Mouse (Mus musculus) liver, embryonic 11.5 days (tissue): ENCODE data around the gene B830017H08Rik. TPM values are rescaled to one million over a fixed set of nuclear protein-coding genes. Genes with fewer than 3 reads are reported as not detected.

Source experiments
- ATAC-seq: fragments of 200-750 bp; cut with Nextera tagmentation; replicated peaks from 2 replicates; pipeline ENCODE4 v1.8.0; 2017; ENCODE audit warnings: moderate number of reproducible peaks, mild to moderate bottlenecking, moderate TSS enrichment, moderate library complexity; ENCODE audit not compliant: low FRiP score
- DNase-seq: peaks from one replicate; pipeline ENCODE4 v3.0.0-alpha.2; 2017; ENCODE audit warnings: low spot score
- H3K27ac ChIP-seq: fragments of 300-500 bp; sonication (generic); 2 replicates; pipeline ENCODE4 v1.5.1; 2014; ENCODE audit warnings: mild to moderate bottlenecking, low read depth, low read length, control low read depth
- H3K27me3 ChIP-seq: fragments of 300-500 bp; sonication (generic); replicated peaks from 2 replicates; pipeline ENCODE4 v1.6.1; 2014; ENCODE audit warnings: low read length, mixed read lengths; ENCODE audit not compliant: control insufficient read depth, insufficient read depth
- H3K36me3 ChIP-seq: fragments of 300-500 bp; sonication (generic); 2 replicates; pipeline ENCODE4 v1.6.1; 2014; ENCODE audit warnings: mild to moderate bottlenecking, low read length, moderate library complexity, mixed read lengths; ENCODE audit not compliant: control insufficient read depth, insufficient read depth
- H3K4me1 ChIP-seq: fragments of 300-500 bp; sonication (generic); replicated peaks from 2 replicates; pipeline ENCODE4 v1.6.1; 2014; ENCODE audit warnings: low read length, mixed read lengths; ENCODE audit not compliant: control insufficient read depth, insufficient read depth
- H3K4me2 ChIP-seq: fragments of 300-500 bp; sonication (generic); 2 replicates; pipeline ENCODE4 v1.6.1; 2014; ENCODE audit warnings: mild to moderate bottlenecking, control low read depth, moderate library complexity
- H3K4me3 ChIP-seq: fragments of 300-500 bp; sonication (generic); 2 replicates; pipeline ENCODE4 v1.5.1; 2014; ENCODE audit warnings: low read depth, low read length, control low read depth
- H3K9ac ChIP-seq: fragments of 300-500 bp; sonication (generic); 2 replicates; pipeline ENCODE4 v1.6.1; 2014; ENCODE audit warnings: low read depth, low read length, control low read depth
- H3K9me3 ChIP-seq: fragments of 300-500 bp; sonication (generic); 2 replicates; pipeline ENCODE4 v1.6.1; 2016; ENCODE audit warnings: low read length, inconsistent platforms, mixed read lengths; ENCODE audit not compliant: control insufficient read depth
- WGBS: fragments of 180-500 bp; shearing (Covaris S2); extraction: QIAGEN DNeasy Blood & Tissue Kit; methylation state at CpG from one replicate; pipeline ENCODE4 v1.1.7; 2014; 5-methylcytosine and 5-hydroxymethylcytosine counted together
- polyA plus RNA-seq: library from polyadenylated mRNA; unstranded; fragments of >200 nt; fragmentation: Nextera tagmentation; extraction: Ambion mirVana; gene quantifications from 2 replicates; pipeline ENCODE4 v1.2.1, GENCODE M21; 2014

The B830017H08Rik gene
- polyA plus RNA-seq, 1 experiment from 2014 or later, result not detected

DNA sequence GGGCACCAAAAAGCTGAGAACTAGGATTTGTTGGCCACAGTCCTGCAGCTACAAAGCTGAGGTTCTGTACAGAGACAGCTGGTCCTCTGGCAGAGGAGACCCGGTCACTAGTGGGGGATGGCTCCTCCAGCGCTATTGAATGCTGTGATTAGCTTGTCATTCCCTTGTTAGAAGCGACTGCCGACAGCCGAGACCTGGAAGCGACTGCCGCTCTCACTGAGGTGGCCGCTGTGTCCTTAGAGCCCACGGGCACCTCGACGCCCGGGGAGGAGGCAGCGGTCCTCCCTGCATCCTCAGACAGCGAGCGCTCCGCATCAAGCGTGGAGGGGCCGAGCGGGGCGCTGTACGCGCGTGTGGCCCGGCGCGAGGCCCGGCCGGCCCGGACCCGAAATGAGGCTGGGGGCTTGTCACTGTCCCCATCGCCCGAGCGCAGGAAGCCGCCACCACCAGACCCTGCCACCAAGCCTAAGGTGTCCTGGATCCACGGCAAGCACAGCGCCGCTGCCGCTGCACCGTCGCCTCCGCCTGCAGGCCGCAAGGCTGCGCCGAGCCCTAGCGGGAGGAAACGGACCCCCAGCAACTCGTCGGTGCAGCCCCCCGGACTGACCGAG is 26.2 kb upstream of the B830017H08Rik start:
- Histone ChIP-seq H3K9ac (peak overlapping the region; percentile 67), H3K27me3 (peaks cover 92% of the 10 kb centered on the region), H3K27ac (no peak overlapping the region), H3K36me3 (no peaks in the 10 kb centered on the region), H3K9me3 (no peaks in the 10 kb centered on the region), H3K4me1 (peaks cover 36% of the 10 kb centered on the region), H3K4me2 (peak overlapping the region; percentile 79), H3K4me3 (peak overlapping the region; percentile 46)
- peak; percentile 66 for DNase-seq
- no peak for ATAC-seq
- whole genome bisulfite sequencing, result 5% methylated on average over 49 of the region's 50 CpGs

DNA sequence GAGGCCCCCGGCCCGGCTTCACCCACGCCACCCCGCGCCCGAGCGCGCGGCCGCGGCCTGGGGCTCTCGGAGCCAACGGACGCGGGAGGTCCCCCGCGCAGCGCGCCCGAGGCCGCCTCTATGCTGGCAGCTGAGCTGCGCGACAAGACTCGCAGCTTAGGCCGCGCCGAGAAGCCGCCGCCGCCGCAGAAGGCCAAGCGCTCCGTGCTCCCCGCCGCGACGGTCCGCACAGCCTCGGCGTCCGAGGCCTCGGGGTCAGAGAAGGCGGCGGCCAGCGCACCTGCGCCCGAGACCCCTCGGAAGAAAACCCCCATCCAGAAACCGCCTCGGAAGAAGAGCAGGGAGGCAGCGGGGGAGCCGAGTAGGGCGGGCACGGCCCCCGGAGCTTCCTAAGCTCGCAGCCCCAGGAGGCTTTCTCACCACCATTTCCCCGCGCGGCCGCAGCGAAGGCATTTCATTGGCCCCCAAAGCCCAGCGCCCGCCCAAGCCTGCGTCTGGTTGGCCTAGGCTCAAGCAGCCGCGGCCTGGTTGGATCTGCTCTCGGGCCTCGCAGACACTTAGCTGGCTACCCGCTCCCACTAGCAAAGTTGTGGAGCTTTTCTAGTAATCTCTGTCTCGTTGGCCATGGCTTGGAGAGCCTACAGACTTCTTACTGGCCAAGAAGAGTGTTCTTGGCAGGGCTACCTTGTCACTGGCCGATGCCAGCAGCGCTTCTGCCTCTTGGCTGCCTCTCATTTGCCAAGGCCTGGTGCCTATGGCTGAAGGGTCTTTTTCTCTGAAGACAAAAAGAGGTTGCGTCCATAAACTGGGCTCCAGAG is 25.5 kb upstream of the B830017H08Rik start:
- peaks cover 36% of the 10 kb centered on the region for H3K4me1 ChIP-seq
- H3K27ac ChIP-seq, result no peak overlapping the region
- ATAC-seq, result peak; percentile 81

DNA sequence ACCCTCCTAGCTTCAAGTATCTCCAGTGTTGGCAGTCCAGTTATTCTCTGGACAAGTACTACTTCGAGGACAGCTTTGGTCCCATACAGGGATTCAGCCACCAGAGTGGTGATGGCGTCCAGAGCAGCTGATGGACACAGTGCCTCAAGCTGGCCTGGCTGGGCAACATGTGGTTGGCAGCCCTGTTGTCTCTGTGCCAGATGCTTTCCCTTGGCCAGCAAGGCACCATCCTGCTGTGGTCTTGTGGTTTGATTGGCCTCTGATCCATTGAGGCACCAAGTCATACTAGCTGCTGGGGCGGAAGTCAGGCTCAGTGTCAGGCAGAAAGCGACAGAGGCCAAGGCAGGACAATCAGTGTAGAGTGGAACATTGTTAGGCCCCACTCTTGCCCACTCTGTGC is 23.8 kb upstream of the B830017H08Rik start:
- H3K27ac ChIP-seq, result peak overlapping the region; percentile 49
- ATAC-seq, result no peak
- H3K9ac ChIP-seq, result no peak overlapping the region
- H3K27me3 ChIP-seq, result peaks cover 70% of the 10 kb centered on the region
- no peaks in the 10 kb centered on the region for H3K9me3 ChIP-seq
- H3K36me3 ChIP-seq, result no peaks in the 10 kb centered on the region
- H3K4me2 ChIP-seq, result no peak overlapping the region
- DNase-seq, result no peak
- no peak overlapping the region for H3K4me3 ChIP-seq
- peaks cover 19% of the 10 kb centered on the region for H3K4me1 ChIP-seq
- 71% methylated on average over 4 of the region's 4 CpGs for WGBS

More for the DNA sequence above, 25.5 kb upstream of the B830017H08Rik start:
- Histone ChIP-seq H3K27me3 (peaks cover 85% of the 10 kb centered on the region), H3K36me3 (no peaks in the 10 kb centered on the region), H3K9me3 (no peaks in the 10 kb centered on the region), H3K4me2 (peak overlapping the region; percentile 79), H3K4me3 (peak overlapping the region; percentile 46), H3K9ac (peak overlapping the region; percentile 67)
- peak; percentile 85 for DNase-seq
- WGBS, result 3% methylated on average over 73 of the region's 73 CpGs

DNA sequence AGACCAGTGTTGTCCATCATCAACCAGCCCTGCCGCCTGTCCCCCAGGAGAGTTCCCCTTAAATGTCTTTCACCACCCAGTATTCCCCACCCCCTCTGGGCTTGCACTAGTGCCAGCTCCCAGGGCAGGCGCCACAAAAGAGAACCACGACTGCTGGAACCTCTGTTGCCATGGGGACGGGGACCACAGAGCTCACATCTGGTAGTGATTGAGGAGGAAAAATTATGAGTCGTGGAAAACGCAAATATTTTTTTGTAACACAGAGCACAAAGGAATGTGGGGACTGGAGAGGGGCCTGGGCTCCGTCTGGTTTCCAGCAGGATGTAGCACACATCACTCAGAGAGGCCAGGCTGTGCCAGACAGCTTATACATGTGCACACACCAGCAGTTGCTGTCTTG is 23.2 kb upstream of the B830017H08Rik start:
- Histone ChIP-seq H3K4me2 (no peak overlapping the region), H3K36me3 (no peaks in the 10 kb centered on the region), H3K4me3 (no peak overlapping the region), H3K27ac (peak overlapping the region; percentile 49), H3K4me1 (peaks cover 13% of the 10 kb centered on the region), H3K9me3 (no peaks in the 10 kb centered on the region), H3K27me3 (peaks cover 68% of the 10 kb centered on the region), H3K9ac (no peak overlapping the region)
- DNase-seq (no peak), ATAC-seq (no peak)
- 36% methylated on average over 7 of the region's 7 CpGs for WGBS

DNA sequence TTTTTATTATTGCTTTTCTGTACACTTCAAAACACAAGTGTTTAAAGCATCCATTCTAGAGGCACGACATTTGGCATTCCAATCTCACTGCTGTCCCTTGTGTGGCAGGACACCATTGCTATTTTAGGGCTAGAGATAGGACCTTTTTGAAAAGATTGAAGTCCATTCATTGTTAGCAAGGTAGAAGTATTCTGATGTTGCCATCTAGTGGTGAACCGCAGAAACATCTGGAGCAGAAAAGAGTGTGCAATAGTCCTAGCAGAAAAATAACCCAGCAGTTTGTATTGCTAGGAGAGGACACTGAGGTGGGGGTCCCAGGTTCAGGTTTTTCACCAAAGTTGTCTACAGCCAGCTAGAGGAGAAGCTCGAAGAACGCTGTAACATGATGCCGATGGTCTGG is 20.8 kb upstream of the B830017H08Rik start:
- no peak overlapping the region for H3K4me2 ChIP-seq
- H3K4me1 ChIP-seq, result peaks cover 15% of the 10 kb centered on the region
- DNase-seq (no peak), ATAC-seq (no peak)
- no peaks in the 10 kb centered on the region for H3K36me3 ChIP-seq
- H3K9ac ChIP-seq, result no peak overlapping the region
- H3K9me3 ChIP-seq, result no peaks in the 10 kb centered on the region
- WGBS, result 7% methylated on average over 5 of the region's 5 CpGs
- no peak overlapping the region for H3K27ac ChIP-seq
- no peak overlapping the region for H3K4me3 ChIP-seq
- H3K27me3 ChIP-seq, result peaks cover 64% of the 10 kb centered on the region

DNA sequence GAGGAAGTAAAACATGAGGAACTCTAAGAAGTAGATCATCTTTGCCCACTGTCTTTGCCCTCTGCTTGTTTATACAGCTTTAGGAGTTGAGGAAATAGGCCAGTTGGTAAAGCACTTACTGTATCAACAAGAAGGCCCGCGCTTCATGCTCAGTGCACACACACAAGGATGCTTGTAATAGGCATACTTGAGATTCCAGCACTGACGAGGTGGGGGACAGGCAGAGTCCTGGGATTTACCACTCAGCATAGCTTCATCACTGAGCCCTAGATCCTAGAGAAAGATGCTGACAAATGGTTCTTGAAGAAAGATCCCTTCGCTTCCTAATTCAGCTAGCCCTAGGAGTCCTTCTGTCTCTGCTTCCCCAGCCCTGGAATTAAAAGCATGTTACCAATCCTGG is 19.7 kb upstream of the B830017H08Rik start:
- Histone ChIP-seq H3K4me3 (no peak overlapping the region), H3K9ac (no peak overlapping the region), H3K36me3 (no peaks in the 10 kb centered on the region), H3K4me1 (peaks cover 11% of the 10 kb centered on the region), H3K9me3 (no peaks in the 10 kb centered on the region), H3K27me3 (peaks cover 60% of the 10 kb centered on the region), H3K4me2 (no peak overlapping the region), H3K27ac (no peak overlapping the region)
- DNase-seq (no peak), ATAC-seq (no peak)
- WGBS, result 56% methylated on average over 4 of the region's 4 CpGs

DNA sequence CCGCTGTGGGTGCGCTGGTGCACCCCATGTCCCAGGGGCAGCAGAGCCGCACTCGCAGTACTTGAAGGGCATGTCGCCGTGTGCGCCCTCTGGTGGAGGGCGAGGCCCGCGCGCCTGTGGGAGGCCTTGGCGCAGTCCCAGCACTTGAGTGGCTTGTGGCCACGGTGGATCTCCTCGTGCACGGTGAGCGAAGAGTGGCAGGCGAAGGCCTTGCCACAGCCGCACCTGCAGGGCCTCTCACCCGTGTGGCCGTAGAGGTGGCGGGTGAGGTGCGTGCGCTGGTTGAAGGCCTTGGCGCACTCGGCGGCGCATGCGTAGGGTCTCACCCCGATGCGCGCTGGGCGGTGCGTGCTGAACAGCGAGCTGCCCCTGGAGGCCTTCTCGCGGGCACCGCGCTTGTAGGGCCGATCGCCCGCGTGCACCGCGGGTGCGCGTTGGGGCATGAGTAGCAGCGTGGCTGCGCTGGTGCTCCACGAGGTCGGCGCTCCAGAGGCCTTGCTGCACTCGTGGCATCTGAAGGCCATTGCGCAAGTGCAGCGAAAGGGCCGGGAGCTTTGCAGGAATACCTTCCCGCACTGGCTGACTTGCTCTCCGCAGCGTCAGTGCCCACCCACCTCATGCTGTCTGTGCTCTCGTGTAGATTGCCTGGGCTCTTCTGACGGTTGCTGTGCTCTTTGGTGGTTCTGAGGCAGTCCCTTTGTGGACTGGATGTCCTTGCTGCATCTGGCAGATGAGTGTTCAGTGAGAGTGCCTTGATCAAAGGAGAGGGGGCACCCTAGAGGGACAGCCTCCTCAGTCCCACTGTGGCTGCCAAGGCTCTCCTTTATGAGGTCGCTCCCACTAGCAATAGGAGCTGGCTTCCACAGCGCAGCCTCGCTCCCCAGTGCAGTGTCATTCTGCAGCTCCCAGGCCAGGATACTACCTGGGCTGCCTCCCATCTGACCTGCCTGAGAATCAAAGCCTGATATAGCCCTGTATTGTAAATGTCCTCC is 17.2 kb upstream of the B830017H08Rik start:
- Histone ChIP-seq H3K9me3 (no peaks in the 10 kb centered on the region), H3K9ac (peak overlapping the region; percentile 64), H3K27ac (no peak overlapping the region), H3K4me1 (peaks cover 11% of the 10 kb centered on the region), H3K27me3 (peaks cover 43% of the 10 kb centered on the region), H3K36me3 (no peaks in the 10 kb centered on the region), H3K4me2 (peak overlapping the region; percentile 84), H3K4me3 (peak overlapping the region; percentile 52)
- peak; percentile 84 for DNase-seq
- peak; percentile 80 for ATAC-seq
- 2% methylated on average over 63 of the region's 63 CpGs for WGBS

DNA sequence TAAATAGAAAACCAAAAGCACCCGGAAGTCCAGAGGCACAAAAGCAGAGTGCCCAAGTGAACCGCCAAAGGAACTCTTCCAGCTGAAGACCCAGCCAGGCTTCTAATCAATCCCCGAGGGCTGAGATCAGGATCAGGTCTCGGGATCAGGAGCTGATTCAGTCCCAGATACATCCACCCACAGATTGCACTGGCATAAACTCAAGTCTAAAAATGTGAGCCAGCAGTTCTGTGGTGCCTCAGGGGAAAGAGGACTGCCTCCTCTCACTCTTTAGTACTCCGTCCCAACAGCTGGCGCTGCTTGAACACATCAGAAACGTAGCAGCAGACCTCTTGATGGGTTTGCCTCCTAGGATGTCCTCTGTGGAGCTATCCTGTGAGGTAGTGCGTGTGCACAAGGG is 16.4 kb upstream of the B830017H08Rik start:
- Histone ChIP-seq H3K9me3 (no peaks in the 10 kb centered on the region), H3K4me2 (peak overlapping the region; percentile 84; the same call in 1 of the 2 replicates), H3K27ac (no peak overlapping the region), H3K9ac (no peak overlapping the region), H3K36me3 (no peaks in the 10 kb centered on the region), H3K4me3 (no peak overlapping the region), H3K27me3 (peaks cover 43% of the 10 kb centered on the region), H3K4me1 (peaks cover 11% of the 10 kb centered on the region)
- WGBS, result 83% methylated on average over 8 of the region's 8 CpGs
- ATAC-seq (no peak), DNase-seq (no peak)
